Mouse (Mus musculus): ENCODE measurements around the gene Eml1. TPM values are rescaled to one million over a fixed set of nuclear protein-coding genes. Genes with fewer than 3 reads are reported as not detected.
"Not testable (repeated sequence)": the region's sequence is repeated elsewhere in the genome, so short reads cannot be mapped to it uniquely, and the experiment has no call there.

Gene Eml1
- polyA plus RNA-seq, 1 experiment from 2014 or later = 41.9 TPM

DNA sequence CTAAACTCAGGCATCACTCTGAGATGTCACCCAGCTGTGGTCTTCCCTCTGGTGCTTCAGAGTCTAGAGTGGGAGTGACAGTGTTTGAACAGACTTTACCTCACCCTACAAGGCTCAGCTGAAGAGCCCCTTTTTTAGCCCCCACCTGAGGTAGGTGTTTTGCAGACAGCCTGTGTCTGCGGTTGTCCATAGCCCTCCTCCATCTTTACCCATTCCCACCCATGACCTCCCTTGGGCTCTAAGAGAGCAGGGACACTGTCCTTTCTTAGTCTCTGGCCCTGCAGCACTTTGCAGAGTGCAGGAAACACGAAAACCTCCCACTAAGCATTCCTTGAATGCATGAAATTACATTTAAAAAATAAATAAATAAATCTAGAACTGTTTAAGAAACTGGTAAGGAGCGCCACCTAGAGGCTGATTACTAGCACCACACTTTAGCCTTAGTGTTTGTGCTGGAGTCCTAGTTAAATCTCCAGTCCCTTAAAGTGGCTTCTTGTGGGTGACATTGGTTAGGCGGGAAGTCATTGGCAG is 123.3 kb downstream of the Eml1 start:
- peak; percentile 20; the same call in 1 of the 2 replicates for ATAC-seq (ENCODE audit: low FRiP score, low read depth)
- Histone ChIP-seq H3K4me1 (peaks cover 22% of the 10 kb centered on the region), H3K9ac (no peak overlapping the region), H3K9me3 (no peaks in the 10 kb centered on the region), H3K27me3 (no peaks in the 10 kb centered on the region), H3K4me2 (replicated peaks) (no peak overlapping the region), H3K4me3 (no peak overlapping the region), H3K27ac (no peak overlapping the region), H3K36me3 (no peaks in the 10 kb centered on the region)
- WGBS = 19% methylated on average over 4 of the region's 4 CpGs

- Histone ChIP-seq H3K4me3 (no peak overlapping the region), H3K4me2 (replicated peaks) (no peak overlapping the region), H3K36me3 (no peaks in the 10 kb centered on the region), H3K9me3 (no peaks in the 10 kb centered on the region), H3K4me1 (peaks cover 22% of the 10 kb centered on the region), H3K27me3 (no peaks in the 10 kb centered on the region), H3K27ac (peak overlapping the region; percentile 44; the same call in 1 of the 2 replicates), H3K9ac (peak overlapping the region; percentile 35; the same call in 1 of the 2 replicates)
- 0 out of 2 replicates have a peak, but pooled peaks have one; percentile 16 for ATAC-seq (ENCODE audit: low FRiP score, low read depth)
- WGBS = 77% methylated on average over 8 of the region's 8 CpGs
Observed at GRCm38 (mm10) chr12:108495455-108496235, 124.9 kb downstream of the Eml1 start.

DNA sequence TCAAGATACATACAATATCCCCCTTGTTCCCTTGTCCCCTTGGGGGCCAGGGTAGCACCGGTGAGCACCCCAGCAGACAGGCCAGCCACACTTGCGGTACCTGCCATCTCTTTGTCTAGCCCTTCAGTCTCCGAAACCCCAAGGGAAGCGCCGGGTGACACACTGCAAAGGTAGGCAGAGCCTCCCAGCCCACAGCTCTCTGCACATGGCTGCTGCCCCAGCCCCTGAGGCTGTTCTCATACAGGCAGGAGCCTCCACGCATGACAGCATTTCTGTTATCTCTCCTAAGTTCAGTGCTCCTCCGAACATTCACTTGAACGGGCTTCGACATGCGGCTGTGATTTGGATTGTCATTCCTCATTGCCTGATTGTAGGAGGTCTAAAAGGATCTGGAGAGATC is 132.3 kb downstream of the Eml1 start:
- Histone ChIP-seq H3K36me3 (no peaks in the 10 kb centered on the region; the same call in none of the 2 replicates), H3K9ac (no peak overlapping the region), H3K4me2 (replicated peaks) (no peak overlapping the region), H3K4me1 (0 out of 2 replicates have a peak, but pooled peaks cover 2% of the 10 kb centered on the region), H3K9me3 (no peaks in the 10 kb centered on the region), H3K4me3 (no peak overlapping the region), H3K27me3 (no peaks in the 10 kb centered on the region), H3K27ac (no peak overlapping the region)
- 72% methylated on average over 10 of the region's 10 CpGs for WGBS
- ATAC-seq (ENCODE audit: low FRiP score, low read depth) = no peak

DNA sequence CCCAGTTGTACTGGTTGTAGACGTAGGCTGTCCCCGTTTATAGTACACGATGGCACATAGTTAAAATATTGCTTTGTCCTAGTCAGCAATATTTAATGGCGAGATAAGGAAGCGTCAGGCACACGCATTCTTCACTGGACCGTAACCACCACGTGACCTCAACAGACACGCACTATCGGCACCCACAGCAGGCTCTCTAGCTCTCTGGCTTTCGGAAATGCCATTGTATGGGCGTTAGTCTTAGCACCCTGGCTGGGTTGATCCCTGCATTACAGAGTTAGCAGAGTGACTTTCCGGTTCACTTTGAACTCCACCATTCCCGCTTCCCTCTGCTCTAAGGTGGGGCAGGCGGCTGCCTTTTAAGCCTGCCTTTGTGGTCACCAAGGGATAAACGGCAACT is 132.8 kb downstream of the Eml1 start:
- H3K4me2 ChIP-seq (replicated peaks) = no peak overlapping the region
- ATAC-seq (ENCODE audit: low FRiP score, low read depth) = no peak
- 50% methylated on average over 16 of the region's 16 CpGs for WGBS

DNA sequence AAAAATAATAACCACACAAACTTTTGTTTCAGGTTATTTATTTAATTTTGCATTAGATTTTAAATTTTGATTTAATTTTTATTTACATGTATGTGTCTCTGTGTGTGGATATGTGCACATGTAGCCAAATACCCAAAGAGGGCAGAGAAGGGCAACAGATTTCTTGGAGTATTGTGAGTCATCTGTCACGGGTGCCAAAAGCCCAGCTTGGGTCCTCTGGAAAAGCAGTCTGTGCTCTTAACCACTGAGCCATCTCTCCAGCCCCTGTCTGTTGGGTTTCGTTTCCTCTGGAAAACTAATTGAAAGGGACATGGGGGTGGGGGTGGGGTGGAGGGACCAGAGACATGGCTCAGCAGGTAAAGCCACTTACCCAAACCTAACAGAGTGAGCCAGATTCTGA is 135.1 kb downstream of the Eml1 start:
- no peaks in the 10 kb centered on the region; the same call in none of the 2 replicates for H3K36me3 ChIP-seq
- no peak for ATAC-seq (ENCODE audit: low FRiP score, low read depth)
- H3K9me3 ChIP-seq = no peaks in the 10 kb centered on the region
- H3K9ac ChIP-seq = no peak overlapping the region
- no peaks in the 10 kb centered on the region for H3K27me3 ChIP-seq
- WGBS = 72% methylated on average over 2 of the region's 2 CpGs
- H3K27ac ChIP-seq = no peak overlapping the region
- peaks cover 6% of the 10 kb centered on the region; the same call in 1 of the 2 replicates for H3K4me1 ChIP-seq
- H3K4me2 ChIP-seq (replicated peaks) = no peak overlapping the region
- no peak overlapping the region for H3K4me3 ChIP-seq

More for the DNA sequence above, 132.8 kb downstream of the Eml1 start:
- Histone ChIP-seq H3K9me3 (no peaks in the 10 kb centered on the region), H3K9ac (no peak overlapping the region), H3K27me3 (no peaks in the 10 kb centered on the region), H3K4me3 (no peak overlapping the region), H3K4me1 (0 out of 2 replicates have a peak, but pooled peaks cover 2% of the 10 kb centered on the region), H3K27ac (no peak overlapping the region), H3K36me3 (no peaks in the 10 kb centered on the region; the same call in none of the 2 replicates)

DNA sequence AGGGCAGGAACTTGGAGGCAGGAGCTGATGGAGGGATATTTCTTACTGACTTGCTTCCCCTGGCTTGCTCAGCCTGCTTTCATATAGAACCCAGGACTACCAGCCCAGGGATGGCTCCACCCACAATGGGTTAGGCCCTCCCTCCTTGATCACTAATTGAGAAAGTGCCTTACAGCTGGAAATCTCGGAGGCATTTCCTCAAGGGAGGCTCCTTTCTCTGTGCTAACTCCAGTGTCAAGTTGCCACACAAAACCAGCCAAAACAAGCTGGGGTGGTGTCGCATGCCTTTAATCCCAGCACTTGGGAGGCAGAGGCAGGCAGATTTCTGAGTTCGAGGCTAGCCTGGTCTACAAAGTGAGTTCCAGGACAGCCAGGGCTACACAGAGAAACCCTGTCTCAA is 136.3 kb downstream of the Eml1 start:
- H3K4me2 ChIP-seq (replicated peaks); H3K9ac ChIP-seq; H3K4me1 ChIP-seq; H3K4me3 ChIP-seq; H3K36me3 ChIP-seq; H3K9me3 ChIP-seq; H3K27me3 ChIP-seq; ATAC-seq (ENCODE audit: low FRiP score, low read depth); H3K27ac ChIP-seq: not testable (repeated sequence)
- 83% methylated on average over 3 of the region's 3 CpGs for WGBS

DNA sequence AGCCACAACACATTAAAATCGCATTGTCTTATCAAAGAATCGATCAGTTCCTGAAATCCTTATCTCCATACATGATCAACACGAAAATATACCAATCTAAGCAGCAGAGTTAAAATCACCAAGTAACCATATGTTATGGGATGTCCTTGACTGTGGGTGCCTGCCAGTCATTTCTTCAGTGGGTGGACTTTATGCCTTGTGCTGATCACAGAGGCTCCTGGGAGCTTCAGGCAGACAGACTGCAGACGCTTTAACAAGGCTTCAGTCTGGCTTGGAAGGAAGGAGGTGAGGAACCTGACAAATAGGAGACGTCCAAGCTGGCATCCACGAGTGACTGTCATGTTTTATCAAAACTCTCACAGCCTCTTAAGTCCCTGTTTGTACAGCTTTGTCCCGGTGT is 139.8 kb downstream of the Eml1 start:
- Histone ChIP-seq H3K9me3 (no peaks in the 10 kb centered on the region), H3K27me3 (no peaks in the 10 kb centered on the region), H3K27ac (no peak overlapping the region), H3K36me3 (peaks cover 10% of the 10 kb centered on the region), H3K4me3 (no peak overlapping the region), H3K4me2 (replicated peaks) (no peak overlapping the region), H3K4me1 (peaks cover 3% of the 10 kb centered on the region; the same call in 1 of the 2 replicates), H3K9ac (no peak overlapping the region)
- 68% methylated on average over 7 of the region's 7 CpGs for whole genome bisulfite sequencing
- ATAC-seq (ENCODE audit: low FRiP score, low read depth) = no peak

GRCm38 (mm10) chr12:108511009-108511408 is 140.3 kb downstream of the Eml1 start:
- Histone ChIP-seq H3K27me3 (no peaks in the 10 kb centered on the region), H3K27ac (no peak overlapping the region), H3K9me3 (no peaks in the 10 kb centered on the region), H3K4me1 (peaks cover 3% of the 10 kb centered on the region; the same call in 1 of the 2 replicates), H3K4me2 (replicated peaks) (no peak overlapping the region), H3K9ac (no peak overlapping the region), H3K4me3 (no peak overlapping the region), H3K36me3 (peaks cover 11% of the 10 kb centered on the region)
- WGBS = 7% methylated on average over 3 of the region's 3 CpGs
- no peak for ATAC-seq (ENCODE audit: low FRiP score, low read depth)

GRCm38 (mm10) chr12:108515464-108515863 is 144.7 kb downstream of the Eml1 start:
- WGBS = 91% methylated on average over 12 of the region's 12 CpGs
- Histone ChIP-seq H3K27me3 (no peaks in the 10 kb centered on the region), H3K9me3 (no peaks in the 10 kb centered on the region), H3K27ac (no peak overlapping the region), H3K9ac (no peak overlapping the region), H3K4me3 (no peak overlapping the region), H3K4me1 (peaks cover 3% of the 10 kb centered on the region; the same call in 1 of the 2 replicates), H3K36me3 (peaks cover 29% of the 10 kb centered on the region), H3K4me2 (replicated peaks) (no peak overlapping the region)
- no peak for ATAC-seq (ENCODE audit: low FRiP score, low read depth)

DNA sequence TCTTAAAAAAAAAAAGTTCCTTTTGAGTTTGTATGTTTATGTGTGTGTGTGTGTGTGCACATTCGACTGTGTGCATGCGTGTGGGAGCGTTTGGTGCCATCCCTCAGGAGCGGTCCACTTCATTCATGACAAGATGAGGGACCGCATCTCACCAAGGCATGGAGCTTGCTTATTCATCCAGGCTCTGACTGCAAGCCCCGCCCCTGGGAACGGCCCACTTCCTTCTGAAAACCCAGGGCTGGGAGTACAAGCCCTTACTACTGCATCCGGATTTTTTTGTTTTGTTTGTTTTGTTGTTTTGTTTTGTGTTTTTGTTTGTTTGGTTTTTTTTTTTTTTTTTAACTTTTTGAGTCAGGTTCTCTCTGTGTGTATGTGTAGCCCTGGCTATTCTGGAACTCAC is 148.6 kb downstream of the Eml1 start:
- no peaks in the 10 kb centered on the region for H3K4me1 ChIP-seq
- H3K36me3 ChIP-seq = peaks cover 57% of the 10 kb centered on the region
- H3K4me3 ChIP-seq = no peak overlapping the region
- 67% methylated on average over 8 of the region's 8 CpGs for WGBS
- 0 out of 2 replicates have a peak, but pooled peaks cover 3% of the 10 kb centered on the region for H3K9me3 ChIP-seq
- no peak overlapping the region for H3K27ac ChIP-seq
- H3K4me2 ChIP-seq (replicated peaks) = no peak overlapping the region
- H3K9ac ChIP-seq = no peak overlapping the region
- no peaks in the 10 kb centered on the region for H3K27me3 ChIP-seq
- ATAC-seq (ENCODE audit: low FRiP score, low read depth) = no peak

GRCm38 (mm10) chr12:108529214-108529613 is 158.5 kb downstream of the Eml1 start:
- H3K9ac ChIP-seq = no peak overlapping the region
- no peaks in the 10 kb centered on the region for H3K4me1 ChIP-seq
- whole genome bisulfite sequencing = 44% methylated on average over 8 of the region's 8 CpGs
- H3K27ac ChIP-seq = no peak overlapping the region
- H3K9me3 ChIP-seq = no peaks in the 10 kb centered on the region
- peaks cover 32% of the 10 kb centered on the region for H3K36me3 ChIP-seq
- no peaks in the 10 kb centered on the region for H3K27me3 ChIP-seq
- no peak overlapping the region for H3K4me3 ChIP-seq
- ATAC-seq (ENCODE audit: low FRiP score, low read depth) = peak; percentile 57; the same call in 1 of the 2 replicates
- no peak overlapping the region for H3K4me2 ChIP-seq (replicated peaks)

DNA sequence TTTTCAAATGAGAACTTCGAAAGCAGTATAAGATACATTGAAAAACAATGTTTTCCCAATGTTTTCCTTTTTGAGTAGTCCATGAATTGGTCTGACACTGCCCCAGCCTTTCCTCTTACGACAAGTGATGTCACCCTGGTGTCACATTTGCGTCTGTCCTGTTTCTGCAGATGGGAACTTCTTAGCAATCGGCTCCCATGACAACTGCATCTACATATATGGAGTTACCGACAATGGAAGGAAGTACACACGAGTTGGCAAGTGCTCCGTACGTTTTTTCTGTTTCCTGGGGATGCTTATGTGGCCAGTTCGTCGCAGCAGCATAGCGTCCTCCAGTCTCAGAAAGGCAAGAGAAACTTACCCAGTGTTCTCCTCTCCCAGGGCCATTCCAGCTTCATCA is 163.7 kb downstream of the Eml1 start:
- no peak overlapping the region for H3K4me3 ChIP-seq
- no peak for ATAC-seq (ENCODE audit: low FRiP score, low read depth)
- H3K27me3 ChIP-seq = no peaks in the 10 kb centered on the region
- no peak overlapping the region for H3K27ac ChIP-seq
- no peak overlapping the region for H3K9ac ChIP-seq
- 91% methylated on average over 11 of the region's 11 CpGs for WGBS
- H3K4me2 ChIP-seq (replicated peaks) = no peak overlapping the region
- peaks cover 49% of the 10 kb centered on the region for H3K36me3 ChIP-seq
- no peaks in the 10 kb centered on the region for H3K9me3 ChIP-seq
- H3K4me1 ChIP-seq = no peaks in the 10 kb centered on the region
